Mouse (Mus musculus) megakaryocyte, embryonic 14.5 days (primary cell): ENCODE measurements around the gene Dot1l.

Experiments used
- FLI1 ChIP-seq: IDR thresholded peaks from 2 replicates; pipeline ENCODE4 v1.6.1; 2012; ENCODE audit warnings: low read length, inconsistent platforms, mixed read lengths
- GATA1 ChIP-seq: IDR thresholded peaks from 3 replicates; pipeline ENCODE4 v1.6.1; 2012; ENCODE audit warnings: mixed read lengths, low read length, inconsistent platforms, borderline replicate concordance

DNA sequence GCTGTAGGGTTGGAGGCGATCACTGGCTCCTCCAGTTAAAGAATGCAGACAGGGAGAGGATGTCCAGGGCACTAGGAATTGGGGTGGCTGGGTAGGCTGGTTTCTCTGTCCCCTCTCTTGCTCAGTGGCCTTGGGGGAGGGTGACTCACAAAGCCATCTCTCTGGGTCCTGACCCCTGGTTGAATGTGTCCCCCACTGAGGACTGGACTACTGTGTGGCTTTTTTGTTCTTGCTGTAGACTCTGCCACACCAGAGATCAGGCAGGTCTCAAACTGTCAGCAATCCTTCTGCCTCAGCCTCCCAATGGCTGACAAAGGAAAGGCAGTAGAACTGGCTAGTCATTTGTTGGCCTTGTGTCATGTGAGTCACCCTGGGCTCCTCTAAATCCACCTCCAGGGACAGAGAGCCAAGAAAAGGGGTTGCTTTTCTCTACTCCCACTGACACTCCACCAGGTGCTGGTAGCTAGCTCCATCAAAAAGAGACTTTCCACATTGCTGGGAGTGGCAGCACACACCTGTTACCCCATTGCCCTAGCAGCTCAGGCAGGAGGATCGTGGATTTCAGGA lies 83.4 kb downstream of the Dot1l start:
- TF ChIP-seq GATA1 (no peak), FLI1 (no peak)
